Mouse (Mus musculus) cerebellum, adult 2 months (tissue): ENCODE measurements around the gene Commd8.

Experiments used
- CTCF ChIP-seq: fragments of 200-500 bp; IDR thresholded peaks from 2 replicates; pipeline ENCODE4 v1.5.1; 2011; ENCODE audit warnings: low read depth, mild to moderate bottlenecking, control low read depth, low read length, moderate library complexity, borderline replicate concordance; ENCODE audit not compliant: insufficient read depth
- POLR2A ChIP-seq: fragments of 200-500 bp; IDR thresholded peaks from 2 replicates; pipeline ENCODE4 v1.6.1; 2011; ENCODE audit warnings: low read length, control low read depth, borderline replicate concordance; ENCODE audit not compliant: insufficient read depth

- no peak for TF ChIP-seq POLR2A
- no peak for TF ChIP-seq CTCF
Measured at GRCm38 (mm10) chr5:72122414-72123037, 45.5 kb downstream of the Commd8 start.
